Mouse (Mus musculus) liver, postnatal 0 days (tissue): ENCODE measurements around the gene Cog5. TPM values are rescaled to one million over a fixed set of nuclear protein-coding genes. Genes with fewer than 3 reads are reported as not detected.

Source experiments
- ATAC-seq: fragments of 200-750 bp; cut with Nextera tagmentation; 2 replicates; pipeline ENCODE4 v1.8.0; 2017; ENCODE audit warnings: mild to moderate bottlenecking, moderate library complexity
- DNase-seq: peaks from one replicate; pipeline ENCODE4 v3.0.0-alpha.2; 2016
- H3K27ac ChIP-seq: fragments of 300-500 bp; sonication (generic); 2 replicates; pipeline ENCODE4 v1.5.1; 2014; ENCODE audit warnings: antibody characterized with exemption, moderate library complexity, mild to moderate bottlenecking, low read depth
- H3K27me3 ChIP-seq: fragments of 300-500 bp; sonication (generic); 2 replicates; pipeline ENCODE4 v1.6.1; 2014; ENCODE audit warnings: low read length, control low read depth, mixed read lengths; ENCODE audit not compliant: insufficient read depth
- H3K36me3 ChIP-seq: fragments of 300-500 bp; sonication (generic); replicated peaks from 2 replicates; pipeline ENCODE4 v1.6.1; 2014; ENCODE audit warnings: mild to moderate bottlenecking, control low read depth, low read length, moderate library complexity, mixed read lengths; ENCODE audit not compliant: insufficient read depth
- H3K4me1 ChIP-seq: fragments of 300-500 bp; sonication (generic); 2 replicates; pipeline ENCODE4 v1.6.1; 2014; ENCODE audit warnings: antibody characterized with exemption, mild to moderate bottlenecking, control low read depth; ENCODE audit not compliant: insufficient read depth
- H3K4me2 ChIP-seq: fragments of 300-500 bp; sonication (generic); 2 replicates; pipeline ENCODE4 v1.6.1; 2014; ENCODE audit warnings: low read depth, mild to moderate bottlenecking, low read length, moderate library complexity, mixed read lengths
- H3K4me3 ChIP-seq: fragments of 300-500 bp; sonication (generic); 2 replicates; pipeline ENCODE4 v1.5.1; 2014; ENCODE audit warnings: low read depth, low read length
- H3K9ac ChIP-seq: fragments of 300-500 bp; sonication (generic); replicated peaks from 2 replicates; pipeline ENCODE4 v1.6.1; 2014; ENCODE audit warnings: mild to moderate bottlenecking, moderate library complexity
- H3K9me3 ChIP-seq: fragments of 300-500 bp; sonication (generic); 2 replicates; pipeline ENCODE4 v1.6.1; 2016; ENCODE audit warnings: mild to moderate bottlenecking, control low read depth, low read length, mixed read lengths
- CTCF ChIP-seq: sonication (generic); IDR thresholded peaks from 2 replicates; pipeline ENCODE4 v1.5.1; 2016; ENCODE audit warnings: antibody characterized with exemption, low read depth
- EP300 ChIP-seq: IDR thresholded peaks from 2 replicates; pipeline ENCODE4 v1.6.1; 2016; ENCODE audit warnings: antibody characterized with exemption, low read depth, mild to moderate bottlenecking
- WGBS: fragments of 180-500 bp; shearing (Covaris S2); extraction: QIAGEN DNeasy Blood & Tissue Kit; methylation state at CpG from one replicate; pipeline ENCODE4 v1.1.7; 2014; ENCODE audit not compliant: insufficient replicate concordance; 5-methylcytosine and 5-hydroxymethylcytosine counted together
- polyA plus RNA-seq: library from polyadenylated mRNA; unstranded; fragments of >200 nt; fragmentation: Nextera tagmentation; extraction: Ambion mirVana; gene quantifications from 2 replicates; pipeline ENCODE4 v1.2.1, GENCODE M21; 2015

Gene Cog5
- polyA plus RNA-seq, 1 experiment from 2014 or later = 6.4 TPM

GRCm38 (mm10) chr12:31983238-31983637 lies 328.6 kb downstream of the Cog5 start:
- H3K27ac ChIP-seq = no peak overlapping the region
- no peak for DNase-seq
- no peak for ATAC-seq
- WGBS = 79% methylated on average over 7 of the region's 7 CpGs
- no peak overlapping the region for H3K4me2 ChIP-seq
- peaks cover 4% of the 10 kb centered on the region for H3K36me3 ChIP-seq
- H3K4me1 ChIP-seq = 0 out of 2 replicates have a peak, but pooled peaks cover 3% of the 10 kb centered on the region
- no peaks in the 10 kb centered on the region for H3K27me3 ChIP-seq
- no peak overlapping the region for H3K4me3 ChIP-seq
- TF ChIP-seq EP300 (no peak), CTCF (no peak)
- H3K9ac ChIP-seq = no peak overlapping the region
- no peaks in the 10 kb centered on the region for H3K9me3 ChIP-seq

- Histone ChIP-seq H3K4me1 (0 out of 2 replicates have a peak, but pooled peaks cover 3% of the 10 kb centered on the region), H3K9ac (no peak overlapping the region), H3K36me3 (peaks cover 4% of the 10 kb centered on the region), H3K9me3 (no peaks in the 10 kb centered on the region), H3K27ac (no peak overlapping the region), H3K4me2 (no peak overlapping the region), H3K27me3 (no peaks in the 10 kb centered on the region), H3K4me3 (no peak overlapping the region)
- ATAC-seq = no peak
- 89% methylated on average over 6 of the region's 6 CpGs for WGBS
- TF ChIP-seq EP300 = no peak
- TF ChIP-seq CTCF = no peak
- no peak for DNase-seq
Observed at GRCm38 (mm10) chr12:31983769-31984168, 329.1 kb downstream of the Cog5 start.

DNA sequence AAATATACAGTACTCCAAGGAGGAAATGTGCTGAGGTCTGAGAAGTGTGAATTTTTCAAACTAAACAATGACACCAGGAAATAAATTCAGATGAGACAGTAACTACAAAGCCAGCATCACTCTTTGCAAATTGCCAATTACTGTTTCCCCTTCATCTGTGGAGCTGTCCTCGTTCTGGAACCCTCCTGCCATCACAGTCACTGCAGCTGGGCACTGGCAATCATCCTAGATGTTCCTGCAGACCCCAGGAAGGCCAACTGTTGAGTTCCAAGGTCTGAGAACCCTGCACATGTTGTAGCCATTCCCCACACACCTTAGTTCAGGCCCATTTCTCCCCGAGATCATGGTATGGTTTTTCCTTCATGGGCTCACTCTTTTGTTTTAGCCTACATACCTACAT lies 329.5 kb downstream of the Cog5 start:
- peaks cover 4% of the 10 kb centered on the region for H3K36me3 ChIP-seq
- no peak for ATAC-seq
- H3K4me2 ChIP-seq = no peak overlapping the region
- H3K9ac ChIP-seq = no peak overlapping the region
- DNase-seq = no peak
- H3K27ac ChIP-seq = no peak overlapping the region
- TF ChIP-seq EP300 (no peak), CTCF (no peak)
- H3K27me3 ChIP-seq = no peaks in the 10 kb centered on the region
- no peak overlapping the region for H3K4me3 ChIP-seq
- WGBS = 61% methylated on average over 2 of the region's 2 CpGs
- H3K9me3 ChIP-seq = no peaks in the 10 kb centered on the region
- H3K4me1 ChIP-seq = 0 out of 2 replicates have a peak, but pooled peaks cover 6% of the 10 kb centered on the region

GRCm38 (mm10) chr12:31984664-31985063 lies 330.0 kb downstream of the Cog5 start:
- DNase-seq = no peak
- 32% methylated on average over 12 of the region's 12 CpGs for WGBS
- TF ChIP-seq CTCF (no peak), EP300 (no peak)

DNA sequence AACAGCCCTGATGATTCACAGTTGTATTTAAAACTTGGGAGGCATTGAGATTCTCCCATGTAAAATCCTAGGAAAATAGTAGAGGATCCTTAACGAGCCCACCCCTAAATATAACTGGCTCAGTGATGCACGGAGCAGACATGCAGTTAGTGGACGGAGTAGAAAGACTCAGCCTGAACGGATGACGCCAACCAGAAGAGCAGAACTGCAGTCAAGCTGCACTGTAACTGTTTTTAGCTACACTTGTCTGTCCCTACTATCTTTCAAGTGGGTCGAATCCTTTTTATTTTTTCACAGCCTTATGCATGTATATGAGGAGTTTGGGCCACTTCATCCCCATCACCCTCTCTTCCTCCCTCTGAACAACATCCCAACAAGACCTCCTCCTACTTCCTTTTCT lies 331.1 kb downstream of the Cog5 start:
- Histone ChIP-seq H3K36me3 (peaks cover 4% of the 10 kb centered on the region), H3K4me1 (peaks cover 6% of the 10 kb centered on the region; the same call in 1 of the 2 replicates), H3K27ac (no peak overlapping the region), H3K9ac (no peak overlapping the region), H3K4me2 (no peak overlapping the region), H3K4me3 (no peak overlapping the region), H3K9me3 (no peaks in the 10 kb centered on the region), H3K27me3 (no peaks in the 10 kb centered on the region)
- DNase-seq = no peak
- TF ChIP-seq EP300 = no peak
- 89% methylated on average over 6 of the region's 6 CpGs for WGBS
- no peak for ATAC-seq

More at GRCm38 (mm10) chr12:31984664-31985063, 330.0 kb downstream of the Cog5 start:
- no peak overlapping the region for H3K27ac ChIP-seq
- peaks cover 4% of the 10 kb centered on the region for H3K36me3 ChIP-seq
- H3K27me3 ChIP-seq = no peaks in the 10 kb centered on the region
- H3K4me2 ChIP-seq = no peak overlapping the region
- H3K9ac ChIP-seq = no peak overlapping the region
- 0 out of 2 replicates have a peak, but pooled peaks cover 6% of the 10 kb centered on the region for H3K4me1 ChIP-seq
- no peak overlapping the region for H3K4me3 ChIP-seq
- H3K9me3 ChIP-seq = no peaks in the 10 kb centered on the region
- no peak for ATAC-seq

GRCm38 (mm10) chr12:31986463-31986862 lies 331.8 kb downstream of the Cog5 start:
- ATAC-seq (no peak), DNase-seq (no peak)
- H3K4me1 ChIP-seq = peaks cover 6% of the 10 kb centered on the region; the same call in 1 of the 2 replicates
- H3K27ac ChIP-seq = no peak overlapping the region
- H3K27me3 ChIP-seq = no peaks in the 10 kb centered on the region
- H3K9ac ChIP-seq = no peak overlapping the region
- TF ChIP-seq EP300 (no peak), CTCF (no peak)
- peaks cover 4% of the 10 kb centered on the region for H3K36me3 ChIP-seq
- no peak overlapping the region for H3K4me2 ChIP-seq
- no peak overlapping the region for H3K4me3 ChIP-seq
- no peaks in the 10 kb centered on the region for H3K9me3 ChIP-seq
- WGBS = 63% methylated on average over 2 of the region's 2 CpGs

Other genes starting within 250 kb of the Cog5 start
- gene Cbll1, start 155.3 kb upstream of the Cog5 start, polyA plus RNA-seq = 3.4 and 3.8 TPM in 2 replicates
- gene Slc26a4, start 94.9 kb upstream of the Cog5 start, polyA plus RNA-seq = 0.04 TPM in 2 replicates
- 27.0 and 27.9 TPM in 2 replicates for gene Bcap29, start 20.2 kb upstream of the Cog5 start, polyA plus RNA-seq
- 3.8 and 4.8 TPM in 2 replicates for gene Dus4l, start within 50 bp of the Cog5 start, polyA plus RNA-seq
- gene Gpr22, start 59.1 kb downstream of the Cog5 start, polyA plus RNA-seq = 0.08 TPM in 2 replicates